ENCODE assay signal across 8 mouse cellular contexts in the genomic region with DNA sequence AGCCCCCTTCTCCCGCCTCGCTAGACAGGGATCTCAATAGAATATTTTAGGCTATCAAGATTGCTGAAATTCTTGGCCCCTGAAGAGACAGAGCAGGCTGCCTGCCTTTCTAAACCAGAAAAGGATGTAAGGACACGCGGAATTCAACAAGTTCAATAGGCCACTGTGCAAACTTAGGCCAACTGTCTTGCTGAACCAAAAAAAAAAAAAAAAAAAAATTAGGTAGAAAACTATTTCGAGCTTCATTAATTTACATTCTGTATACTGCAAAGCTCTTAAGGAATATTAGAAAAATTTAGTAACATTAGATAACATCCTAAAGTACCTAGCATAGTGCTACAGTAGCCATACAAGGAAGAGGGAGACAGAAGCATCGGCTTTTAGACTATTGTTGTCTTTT.
DNase-seq lines count a peak whose midpoint lies in the region; ATAC-seq and TF ChIP-seq lines count a peak whose summit lies in the region.

No protein-coding gene starts in this region.

- no peaks in the 10 kb centered on the region for H3K9me3 ChIP-seq in lung, embryonic 14.5 days (ENCODE audit: low read depth, low read length)
- no peaks in the 10 kb centered on the region for H3K9me3 ChIP-seq in forebrain, embryonic 11.5 days (ENCODE audit: control insufficient read depth, low read length)
- no peaks in the 10 kb centered on the region for H3K9me3 ChIP-seq in limb, embryonic 12.5 days
- H3K9me3 ChIP-seq in neural tube, embryonic 15.5 days (replicated peaks) = no peaks in the 10 kb centered on the region

- peak overlapping the region; percentile 97 for H3K27ac ChIP-seq in lung, embryonic 14.5 days (ENCODE audit: low read depth)
- peak overlapping the region; percentile 84; the same call in 1 of the 2 replicates for H3K27ac ChIP-seq in forebrain, embryonic 11.5 days (ENCODE audit: low read depth, low read length)
- H3K27ac ChIP-seq in limb, embryonic 12.5 days = peak overlapping the region; percentile 94; the same call in 1 of the 2 replicates
- H3K27ac ChIP-seq in neural tube, embryonic 15.5 days (replicated peaks) = peak overlapping the region; percentile 88

- H3K4me1 ChIP-seq in lung, embryonic 14.5 days (ENCODE audit: insufficient read depth) = peaks cover 4% of the 10 kb centered on the region; the same call in 1 of the 2 replicates
- H3K4me1 ChIP-seq in forebrain, embryonic 11.5 days (replicated peaks; ENCODE audit: control insufficient read depth, insufficient read depth, low read length) = peaks cover 10% of the 10 kb centered on the region; the same call in 1 of the 2 replicates
- H3K4me1 ChIP-seq in limb, embryonic 12.5 days (replicated peaks) = peaks cover 24% of the 10 kb centered on the region
- peaks cover 29% of the 10 kb centered on the region for H3K4me1 ChIP-seq in neural tube, embryonic 15.5 days

- no peaks in the 10 kb centered on the region for H3K27me3 ChIP-seq in lung, embryonic 14.5 days (ENCODE audit: insufficient read depth, low read length)
- no peaks in the 10 kb centered on the region for H3K27me3 ChIP-seq in forebrain, embryonic 11.5 days (ENCODE audit: control insufficient read depth, insufficient read depth, low read length)
- no peaks in the 10 kb centered on the region for H3K27me3 ChIP-seq in limb, embryonic 12.5 days
- no peaks in the 10 kb centered on the region for H3K27me3 ChIP-seq in neural tube, embryonic 15.5 days (replicated peaks)

- no peaks in the 10 kb centered on the region for H3K36me3 ChIP-seq in lung, embryonic 14.5 days (ENCODE audit: insufficient read depth)
- H3K36me3 ChIP-seq in forebrain, embryonic 11.5 days (ENCODE audit: control insufficient read depth, insufficient read depth, low read length) = no peaks in the 10 kb centered on the region
- no peaks in the 10 kb centered on the region for H3K36me3 ChIP-seq in limb, embryonic 12.5 days
- no peaks in the 10 kb centered on the region for H3K36me3 ChIP-seq in neural tube, embryonic 15.5 days

- peak overlapping the region; percentile 90 for H3K9ac ChIP-seq in lung, embryonic 14.5 days
- peak overlapping the region; percentile 85 for H3K9ac ChIP-seq in forebrain, embryonic 11.5 days (ENCODE audit: low read length)
- peak overlapping the region; percentile 87; the same call in 1 of the 2 replicates for H3K9ac ChIP-seq in limb, embryonic 12.5 days (replicated peaks)
- peak overlapping the region; percentile 65; the same call in 1 of the 2 replicates for H3K9ac ChIP-seq in neural tube, embryonic 15.5 days (replicated peaks)

- no peak for DNase-seq in lung, embryonic 14.5 days
- DNase-seq in lung, postnatal 25 days (ENCODE audit: low spot score) = no peak
- DNase-seq in forebrain, embryonic 11.5 days (ENCODE audit: low spot score) = no peak
- no peak for DNase-seq in cerebellum, adult 18-20 months
- DNase-seq in adrenal gland, adult 8-10 months = no peak
- no peak for DNase-seq in layer of hippocampus, adult 9-10 months (ENCODE audit: low spot score)

- H3K4me2 ChIP-seq in lung, embryonic 14.5 days = peak overlapping the region; percentile 75
- H3K4me2 ChIP-seq in forebrain, embryonic 11.5 days (ENCODE audit: low read depth, low read length, severe bottlenecking) = peak overlapping the region; percentile 71
- peak overlapping the region; percentile 74 for H3K4me2 ChIP-seq in limb, embryonic 12.5 days
- H3K4me2 ChIP-seq in neural tube, embryonic 15.5 days = peak overlapping the region; percentile 88

- 31% methylated on average over 6 of the region's 6 CpGs for WGBS in lung, embryonic 14.5 days
- 39% methylated on average over 6 of the region's 6 CpGs for WGBS in forebrain, embryonic 11.5 days
- WGBS in limb, embryonic 12.5 days = 68% methylated on average over 6 of the region's 6 CpGs
- WGBS in neural tube, embryonic 15.5 days = 60% methylated on average over 6 of the region's 6 CpGs

- H3K4me3 ChIP-seq in lung, embryonic 14.5 days (ENCODE audit: low read depth, low read length) = peak overlapping the region; percentile 81
- H3K4me3 ChIP-seq in forebrain, embryonic 11.5 days (ENCODE audit: low read depth, low read length) = peak overlapping the region; percentile 88; the same call in 1 of the 2 replicates
- peak overlapping the region; percentile 88 for H3K4me3 ChIP-seq in limb, embryonic 12.5 days (replicated peaks)
- peak overlapping the region; percentile 78 for H3K4me3 ChIP-seq in neural tube, embryonic 15.5 days (replicated peaks)

- no peak for TF ChIP-seq CTCF in lung, embryonic 14.5 days (IDR thresholded peaks at IDR 0.05; ENCODE audit: low read depth)

- no peak for ATAC-seq in lung, embryonic 14.5 days (ENCODE audit: insufficient read depth)
- no peak for ATAC-seq in forebrain, embryonic 11.5 days (replicated peaks; ENCODE audit: low FRiP score)
- no peak for ATAC-seq in limb, embryonic 12.5 days (ENCODE audit: insufficient number of reproducible peaks, insufficient read depth, low FRiP score, low TSS enrichment, low read depth)
- no peak for ATAC-seq in neural tube, embryonic 15.5 days (ENCODE audit: low FRiP score)
